Mouse (Mus musculus) heart, adult 11 months (tissue): ENCODE measurements around the gene Irf3.

ENCODE experiments used
- DNase-seq: peaks from one replicate; pipeline ENCODE4 v3.0.0; 2022

Gene Irf3

GRCm38 (mm10) chr7:45008411-45008810, 11.0 kb downstream of the Irf3 start:
- DNase-seq, result peak; percentile 91

GRCm38 (mm10) chr7:45012011-45012410, 14.6 kb downstream of the Irf3 start:
- DNase-seq, result peak; percentile 93

- peak; percentile 93 for DNase-seq
Observed at GRCm38 (mm10) chr7:45012824-45013223, 15.4 kb downstream of the Irf3 start.

GRCm38 (mm10) chr7:45013366-45014095, 16.1 kb downstream of the Irf3 start:
- peak; percentile 90 for DNase-seq

GRCm38 (mm10) chr7:45014096-45014451, 16.6 kb downstream of the Irf3 start:
- peak; percentile 92 for DNase-seq

GRCm38 (mm10) chr7:45015344-45015956, 18.0 kb downstream of the Irf3 start:
- no peak for DNase-seq

- peak; percentile 100 for DNase-seq
Observed at GRCm38 (mm10) chr7:45015957-45016612, 18.6 kb downstream of the Irf3 start, which contains the start of gene Scaf1. TSS of gene Scaf1 (minus strand) at chr7:45016363.

- no peak for DNase-seq
Observed at GRCm38 (mm10) chr7:45016761-45017160, 19.3 kb downstream of the Irf3 start.

GRCm38 (mm10) chr7:45017242-45018061, 20.0 kb downstream of the Irf3 start, which contains the start of gene Rras:
TSS of gene Rras (plus strand) at chr7:45017961.
- DNase-seq, result peak; percentile 100

- DNase-seq, result peak; percentile 99
Observed at GRCm38 (mm10) chr7:45019031-45019571, 21.7 kb downstream of the Irf3 start.

- peak; percentile 94 for DNase-seq
Observed at GRCm38 (mm10) chr7:45020225-45020624, 22.8 kb downstream of the Irf3 start.

- DNase-seq, result peak; percentile 86
Observed at GRCm38 (mm10) chr7:45023711-45024110, 26.3 kb downstream of the Irf3 start.

- DNase-seq, result peak; percentile 88
Observed at GRCm38 (mm10) chr7:45024281-45025248, 27.1 kb downstream of the Irf3 start.

GRCm38 (mm10) chr7:45025601-45026220, 28.3 kb downstream of the Irf3 start:
- peak; percentile 93 for DNase-seq

GRCm38 (mm10) chr7:45026256-45026655, 28.8 kb downstream of the Irf3 start:
- peak; percentile 86 for DNase-seq

GRCm38 (mm10) chr7:45027761-45028160, 30.3 kb downstream of the Irf3 start:
- DNase-seq, result peak; percentile 90

GRCm38 (mm10) chr7:45028351-45028750, 30.9 kb downstream of the Irf3 start:
- peak; percentile 90 for DNase-seq

- DNase-seq, result peak; percentile 83
Observed at GRCm38 (mm10) chr7:45029995-45030394, 32.5 kb downstream of the Irf3 start.

- DNase-seq, result peak; percentile 93
Observed at GRCm38 (mm10) chr7:45030857-45031256, 33.4 kb downstream of the Irf3 start.

GRCm38 (mm10) chr7:45033722-45034359, 36.4 kb downstream of the Irf3 start:
- peak; percentile 85 for DNase-seq
